Mouse (Mus musculus) limb, embryonic 14.5 days (tissue): ENCODE data around the gene Osgin1. TPM values are rescaled to one million over a fixed set of nuclear protein-coding genes. Genes with fewer than 3 reads are reported as not detected.

Experiments
- ATAC-seq: fragments of 200-750 bp; cut with Nextera tagmentation; 2 replicates; pipeline ENCODE4 v1.8.0; 2017; ENCODE audit warnings: low read depth, moderate number of reproducible peaks, moderate TSS enrichment; ENCODE audit not compliant: low FRiP score
- DNase-seq: peaks from one replicate; pipeline ENCODE4 v3.0.0-alpha.2; 2015; ENCODE audit warnings: low spot score
- H3K27ac ChIP-seq: fragments of 300-500 bp; sonication (generic); replicated peaks from 2 replicates; pipeline ENCODE4 v1.5.1; 2014; ENCODE audit warnings: low read depth, mild to moderate bottlenecking, low read length, moderate library complexity, mixed read lengths
- H3K27me3 ChIP-seq: fragments of 300-500 bp; sonication (generic); 2 replicates; pipeline ENCODE4 v1.6.1; 2014; ENCODE audit warnings: low read length, mixed read lengths; ENCODE audit not compliant: control insufficient read depth, insufficient read depth
- H3K36me3 ChIP-seq: fragments of 300-500 bp; sonication (generic); 2 replicates; pipeline ENCODE4 v1.6.1; 2014; ENCODE audit warnings: mild to moderate bottlenecking, low read length, moderate library complexity, mixed read lengths; ENCODE audit not compliant: control insufficient read depth, insufficient read depth
- H3K4me1 ChIP-seq: fragments of 300-500 bp; sonication (generic); 2 replicates; pipeline ENCODE4 v1.6.1; 2014; ENCODE audit warnings: antibody characterized with exemption, low read length, mixed read lengths; ENCODE audit not compliant: control insufficient read depth, insufficient read depth
- H3K4me2 ChIP-seq: fragments of 300-500 bp; sonication (generic); replicated peaks from 2 replicates; pipeline ENCODE4 v1.6.1; 2014; ENCODE audit warnings: low read depth, mild to moderate bottlenecking, low read length, moderate library complexity; ENCODE audit not compliant: severe bottlenecking
- H3K4me3 ChIP-seq: fragments of 300-500 bp; sonication (generic); replicated peaks from 2 replicates; pipeline ENCODE4 v1.5.1; 2014; ENCODE audit warnings: low read length
- H3K9ac ChIP-seq: fragments of 300-500 bp; sonication (generic); 2 replicates; pipeline ENCODE4 v1.6.1; 2014; ENCODE audit warnings: mild to moderate bottlenecking, low read depth, low read length, moderate library complexity; ENCODE audit not compliant: severe bottlenecking
- H3K9me3 ChIP-seq: fragments of 300-500 bp; sonication (generic); 2 replicates; pipeline ENCODE4 v1.6.1; 2016; ENCODE audit warnings: low read length; ENCODE audit not compliant: control insufficient read depth
- POLR2A ChIP-seq: fragments of 200-500 bp; IDR thresholded peaks from 2 replicates; pipeline ENCODE4 v1.8.0; 2012; ENCODE audit warnings: inconsistent platforms, mild to moderate bottlenecking, moderate library complexity, borderline replicate concordance; ENCODE audit not compliant: insufficient read depth, insufficient read length; ENCODE audit errors: extremely low read depth
- WGBS: fragments of 180-500 bp; shearing (Covaris S2); extraction: QIAGEN DNeasy Blood & Tissue Kit; methylation state at CpG from one replicate; pipeline ENCODE4 v1.1.7; 2014; 5-methylcytosine and 5-hydroxymethylcytosine counted together
- polyA plus RNA-seq, 2 experiments: library from polyadenylated mRNA; depleted of rRNA in 1 of 2; stranded (reverse) in 1 of 2; unstranded in 1 of 2; fragments of >200 nt; fragmentation: Nextera tagmentation in 1 of 2; extraction: Ambion mirVana in 1 of 2; gene quantifications; 2 replicates each; pipeline versions ENCODE4 v1.2.1 to v1.2.3; 2012 to 2014

Gene Osgin1
- polyA plus RNA-seq, 2 experiments: 2.1 to 2.2 TPM

- Histone ChIP-seq H3K4me3 (peak overlapping the region; percentile 80), H3K27me3 (no peaks in the 10 kb centered on the region), H3K4me2 (peak overlapping the region; percentile 99), H3K9me3 (no peaks in the 10 kb centered on the region), H3K36me3 (no peaks in the 10 kb centered on the region), H3K9ac (peak overlapping the region; percentile 78), H3K4me1 (peaks cover 8% of the 10 kb centered on the region), H3K27ac (peak overlapping the region; percentile 65; the same call in 1 of the 2 replicates)
- 7% methylated on average over 67 of the region's 83 CpGs for WGBS
- ATAC-seq (peak; percentile 68), DNase-seq (no peak)
- TF ChIP-seq POLR2A: no peak
Measured at GRCm38 (mm10) chr8:119395072-119395950, 38.6 kb upstream of the Osgin1 start.

- no peak for TF ChIP-seq POLR2A
- DNase-seq: no peak
- Histone ChIP-seq H3K9me3 (no peaks in the 10 kb centered on the region), H3K27ac (no peak overlapping the region), H3K27me3 (no peaks in the 10 kb centered on the region), H3K36me3 (no peaks in the 10 kb centered on the region), H3K4me1 (peaks cover 8% of the 10 kb centered on the region), H3K9ac (no peak overlapping the region), H3K4me2 (no peak overlapping the region), H3K4me3 (no peak overlapping the region)
- no peak for ATAC-seq
- 89% methylated on average over 9 of the region's 9 CpGs for WGBS
Measured at GRCm38 (mm10) chr8:119398558-119398957, 35.4 kb upstream of the Osgin1 start.

- Histone ChIP-seq H3K9ac (no peak overlapping the region), H3K27ac (no peak overlapping the region), H3K36me3 (no peaks in the 10 kb centered on the region), H3K4me1 (peaks cover 7% of the 10 kb centered on the region), H3K27me3 (no peaks in the 10 kb centered on the region), H3K4me3 (no peak overlapping the region), H3K4me2 (no peak overlapping the region), H3K9me3 (no peaks in the 10 kb centered on the region)
- DNase-seq: no peak
- WGBS: 79% methylated on average over 6 of the region's 6 CpGs
- no peak for TF ChIP-seq POLR2A
- ATAC-seq: no peak
Measured at GRCm38 (mm10) chr8:119399255-119399654, 34.7 kb upstream of the Osgin1 start.

- 82% methylated on average over 9 of the region's 9 CpGs for WGBS
- H3K9ac ChIP-seq: no peak overlapping the region
- no peak overlapping the region for H3K4me2 ChIP-seq
- ATAC-seq: no peak
- no peak overlapping the region for H3K27ac ChIP-seq
- H3K36me3 ChIP-seq: no peaks in the 10 kb centered on the region
- H3K4me3 ChIP-seq: no peak overlapping the region
- H3K4me1 ChIP-seq: peaks cover 5% of the 10 kb centered on the region
- H3K9me3 ChIP-seq: no peaks in the 10 kb centered on the region
- DNase-seq: no peak
- no peak for TF ChIP-seq POLR2A
- no peaks in the 10 kb centered on the region for H3K27me3 ChIP-seq
Measured at GRCm38 (mm10) chr8:119400122-119400671, 33.7 kb upstream of the Osgin1 start.

- no peak for TF ChIP-seq POLR2A
- DNase-seq: no peak
- 82% methylated on average over 3 of the region's 3 CpGs for WGBS
Measured at GRCm38 (mm10) chr8:119400904-119401303, 33.0 kb upstream of the Osgin1 start.

More at GRCm38 (mm10) chr8:119400904-119401303, 33.0 kb upstream of the Osgin1 start:
- no peaks in the 10 kb centered on the region for H3K9me3 ChIP-seq
- ATAC-seq: no peak
- no peak overlapping the region for H3K9ac ChIP-seq
- H3K4me1 ChIP-seq: no peaks in the 10 kb centered on the region
- H3K36me3 ChIP-seq: no peaks in the 10 kb centered on the region
- H3K4me3 ChIP-seq: no peak overlapping the region
- H3K27me3 ChIP-seq: no peaks in the 10 kb centered on the region
- no peak overlapping the region for H3K4me2 ChIP-seq
- H3K27ac ChIP-seq: no peak overlapping the region
